Mouse (Mus musculus) effector memory CD4-positive, alpha-beta T cell, adult 5 months (primary cell): ENCODE data around the gene Gna12. TPM values are rescaled to one million over a fixed set of nuclear protein-coding genes. Genes with fewer than 3 reads are reported as not detected.

Experiments
- polyA plus RNA-seq: library from polyadenylated mRNA; unstranded; fragments of 100-300 nt; shearing (Covaris generic); gene quantifications from one replicate; pipeline ENCODE4 v1.2.1, GENCODE M21; 2017

Gna12 gene
- 28.6 TPM for polyA plus RNA-seq

GRCm38 (mm10) chr5:140830314-140831063, at the start of gene Gna12:
Gene Gna12, minus strand, starts transcription at chr5:140830431.

GRCm38 (mm10) chr5:140723822-140724221, 106.4 kb downstream of the Gna12 start, which contains the start of gene Amz1:
Gene Amz1, plus strand, starts transcription at chr5:140724127.

Other genes starting within 250 kb of the Gna12 start
- 91.2 TPM for gene Lfng, start 223.1 kb downstream of the Gna12 start, polyA plus RNA-seq
- 14.0 TPM for gene Ttyh3, start 181.4 kb downstream of the Gna12 start, polyA plus RNA-seq
- gene Iqce, start 128.1 kb downstream of the Gna12 start, polyA plus RNA-seq, result 31.1 TPM
- gene Brat1, start 125.4 kb downstream of the Gna12 start, polyA plus RNA-seq, result 11.2 TPM
- gene Amz1, start 106.3 kb downstream of the Gna12 start, polyA plus RNA-seq, result 0.61 TPM
- gene Card11, start 170.2 kb upstream of the Gna12 start, polyA plus RNA-seq, result 77.7 TPM